Mouse (Mus musculus): ENCODE data around the gene Chchd1. TPM values are rescaled to one million over a fixed set of nuclear protein-coding genes. Genes with fewer than 3 reads are reported as not detected.

Gene Chchd1
- total RNA-seq, 2 experiments from 2014 or later = 102 to 239 TPM

- ATAC-seq (replicated peaks; ENCODE audit: low FRiP score, low TSS enrichment, poor library complexity, severe bottlenecking) = no peak
Observed at GRCm38 (mm10) chr14:20718443-20718842, 15.6 kb downstream of the Chchd1 start.

- ATAC-seq (replicated peaks; ENCODE audit: low FRiP score, low TSS enrichment, poor library complexity, severe bottlenecking) = no peak
Observed at GRCm38 (mm10) chr14:20719767-20720166, 17.0 kb downstream of the Chchd1 start.

GRCm38 (mm10) chr14:20721371-20721770, 18.6 kb downstream of the Chchd1 start:
- ATAC-seq (replicated peaks; ENCODE audit: low FRiP score, low TSS enrichment, poor library complexity, severe bottlenecking) = no peak

GRCm38 (mm10) chr14:20723006-20723405, 20.2 kb downstream of the Chchd1 start:
- ATAC-seq (replicated peaks; ENCODE audit: low FRiP score, low TSS enrichment, poor library complexity, severe bottlenecking) = no peak

- ATAC-seq (replicated peaks; ENCODE audit: low FRiP score, low TSS enrichment, poor library complexity, severe bottlenecking) = no peak
Observed at GRCm38 (mm10) chr14:20724043-20724442, 21.2 kb downstream of the Chchd1 start.

- ATAC-seq (replicated peaks; ENCODE audit: low FRiP score, low TSS enrichment, poor library complexity, severe bottlenecking) = no peak
Observed at GRCm38 (mm10) chr14:20725660-20726339, 23.0 kb downstream of the Chchd1 start.

- ATAC-seq (replicated peaks; ENCODE audit: low FRiP score, low TSS enrichment, poor library complexity, severe bottlenecking) = no peak
Observed at GRCm38 (mm10) chr14:20729871-20730270, 27.1 kb downstream of the Chchd1 start.

GRCm38 (mm10) chr14:20730853-20731602, 28.2 kb downstream of the Chchd1 start:
- no peak for ATAC-seq (replicated peaks; ENCODE audit: low FRiP score, low TSS enrichment, poor library complexity, severe bottlenecking)

- ATAC-seq (replicated peaks; ENCODE audit: low FRiP score, low TSS enrichment, poor library complexity, severe bottlenecking) = peak; percentile 64
Observed at GRCm38 (mm10) chr14:20733041-20733951, 30.5 kb downstream of the Chchd1 start.

- peak; percentile 79 for ATAC-seq (replicated peaks; ENCODE audit: low FRiP score, low TSS enrichment, poor library complexity, severe bottlenecking)
Observed at GRCm38 (mm10) chr14:20733952-20734774, 31.4 kb downstream of the Chchd1 start, which contains the start of gene Ndst2. Gene Ndst2, minus strand, starts transcription at chr14:20734562.

GRCm38 (mm10) chr14:20735052-20735451, 32.2 kb downstream of the Chchd1 start:
- no peak for ATAC-seq (replicated peaks; ENCODE audit: low FRiP score, low TSS enrichment, poor library complexity, severe bottlenecking)

- no peak for ATAC-seq (replicated peaks; ENCODE audit: low FRiP score, low TSS enrichment, poor library complexity, severe bottlenecking)
Observed at GRCm38 (mm10) chr14:20735892-20736390, 33.1 kb downstream of the Chchd1 start.

GRCm38 (mm10) chr14:20737306-20737705, 34.5 kb downstream of the Chchd1 start:
- peak; percentile 55 for ATAC-seq (replicated peaks; ENCODE audit: low FRiP score, low TSS enrichment, poor library complexity, severe bottlenecking)

- no peak for ATAC-seq (replicated peaks; ENCODE audit: low FRiP score, low TSS enrichment, poor library complexity, severe bottlenecking)
Observed at GRCm38 (mm10) chr14:20738511-20738910, 35.7 kb downstream of the Chchd1 start.

GRCm38 (mm10) chr14:20741301-20741700, 38.5 kb downstream of the Chchd1 start:
- ATAC-seq (replicated peaks; ENCODE audit: low FRiP score, low TSS enrichment, poor library complexity, severe bottlenecking) = no peak

GRCm38 (mm10) chr14:20743614-20744013, 40.8 kb downstream of the Chchd1 start:
- no peak for ATAC-seq (replicated peaks; ENCODE audit: low FRiP score, low TSS enrichment, poor library complexity, severe bottlenecking)

GRCm38 (mm10) chr14:20746935-20747334, 44.1 kb downstream of the Chchd1 start:
- no peak for ATAC-seq (replicated peaks; ENCODE audit: low FRiP score, low TSS enrichment, poor library complexity, severe bottlenecking)

- ATAC-seq (replicated peaks; ENCODE audit: low FRiP score, low TSS enrichment, poor library complexity, severe bottlenecking) = no peak
Observed at GRCm38 (mm10) chr14:20748388-20748787, 45.6 kb downstream of the Chchd1 start.

GRCm38 (mm10) chr14:20749494-20750051, 46.8 kb downstream of the Chchd1 start:
- ATAC-seq (replicated peaks; ENCODE audit: low FRiP score, low TSS enrichment, poor library complexity, severe bottlenecking) = no peak

Data from megakaryocyte-erythroid progenitor cell, adult 5-6 weeks (primary cell).